Mouse (Mus musculus) activated CD4-positive, CD25-positive, alpha-beta regulatory T cell (primary cell): Measurements from ENCODE around the gene Srrd. TPM values are rescaled to one million over a fixed set of nuclear protein-coding genes. Genes with fewer than 3 reads are reported as not detected.

ENCODE experiments used
- polyA plus RNA-seq, 2 experiments: library from polyadenylated mRNA; unstranded; fragments of 100-300 nt; shearing (Covaris generic); gene quantifications; one replicate each; pipeline ENCODE4 v1.2.1; 2017

Srrd gene
- polyA plus RNA-seq = 10 to 100 TPM; 36.7 to 38.1 TPM

DNA sequence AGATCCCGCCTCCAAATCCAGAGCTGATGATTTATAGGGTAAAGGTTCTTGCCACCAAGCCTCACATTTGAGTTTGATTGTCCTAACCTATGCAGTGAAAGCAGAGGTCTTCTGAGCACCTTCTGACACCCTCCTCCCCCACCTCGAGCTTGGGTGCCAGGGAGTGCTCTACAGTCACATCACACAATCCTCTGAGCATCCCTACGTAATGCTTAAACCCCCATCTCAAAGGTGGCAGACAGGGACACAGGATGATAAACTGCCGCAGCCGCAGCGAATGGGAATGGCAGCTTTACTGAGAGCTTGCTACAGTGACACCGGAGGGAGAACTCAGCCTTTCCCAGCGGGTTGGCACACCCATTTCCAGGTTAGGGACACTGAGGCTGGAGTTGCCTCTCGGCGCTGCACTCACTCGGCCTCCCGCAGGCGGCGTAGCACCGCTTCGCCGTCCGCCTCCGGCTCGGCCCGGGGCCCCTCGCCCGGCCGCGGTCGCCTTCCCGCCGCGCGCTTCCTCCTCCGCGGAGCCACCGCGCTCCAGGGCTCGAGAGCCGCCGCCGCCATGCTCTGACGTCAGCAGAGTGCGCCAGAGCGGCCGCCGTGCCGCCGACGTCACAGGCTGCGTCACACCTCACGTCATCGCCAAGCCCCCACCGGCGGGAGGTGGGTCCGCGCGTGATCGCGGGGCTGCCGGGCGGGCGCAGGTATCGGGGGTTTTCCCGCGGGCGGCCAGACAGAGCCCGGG is at the start of gene Srrd, which contains the start of gene Hps4:
Gene Srrd, minus strand, starts transcription at position 578 of the 742 bp plus-strand sequence.
Gene Hps4, plus strand, starts transcription at position 621 of the 742 bp plus-strand sequence.

DNA sequence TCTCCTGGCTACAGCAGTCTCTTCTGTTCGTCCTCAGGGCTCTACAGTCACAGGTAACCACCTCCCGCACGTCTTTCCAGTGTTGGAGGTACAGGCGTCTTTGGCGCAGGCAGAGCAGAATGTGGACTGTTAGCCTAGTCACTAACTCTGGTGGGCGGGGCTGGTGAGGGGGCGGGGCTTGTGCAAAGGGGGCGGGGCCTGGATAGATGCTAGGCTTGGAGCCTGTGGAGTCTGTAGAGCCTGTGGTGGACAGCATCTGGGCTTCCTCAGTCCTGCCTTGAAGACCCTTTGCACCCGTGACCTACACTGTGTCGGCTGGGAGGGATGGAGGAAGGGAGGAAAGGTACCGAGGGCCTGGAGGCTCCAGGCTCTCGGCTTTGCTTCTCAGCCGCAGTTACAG is 13.1 kb upstream of the Srrd start, which contains the start of gene Gm6583:
Gene Gm6583, minus strand, starts transcription at position 124 of the 400 bp plus-strand sequence.

DNA sequence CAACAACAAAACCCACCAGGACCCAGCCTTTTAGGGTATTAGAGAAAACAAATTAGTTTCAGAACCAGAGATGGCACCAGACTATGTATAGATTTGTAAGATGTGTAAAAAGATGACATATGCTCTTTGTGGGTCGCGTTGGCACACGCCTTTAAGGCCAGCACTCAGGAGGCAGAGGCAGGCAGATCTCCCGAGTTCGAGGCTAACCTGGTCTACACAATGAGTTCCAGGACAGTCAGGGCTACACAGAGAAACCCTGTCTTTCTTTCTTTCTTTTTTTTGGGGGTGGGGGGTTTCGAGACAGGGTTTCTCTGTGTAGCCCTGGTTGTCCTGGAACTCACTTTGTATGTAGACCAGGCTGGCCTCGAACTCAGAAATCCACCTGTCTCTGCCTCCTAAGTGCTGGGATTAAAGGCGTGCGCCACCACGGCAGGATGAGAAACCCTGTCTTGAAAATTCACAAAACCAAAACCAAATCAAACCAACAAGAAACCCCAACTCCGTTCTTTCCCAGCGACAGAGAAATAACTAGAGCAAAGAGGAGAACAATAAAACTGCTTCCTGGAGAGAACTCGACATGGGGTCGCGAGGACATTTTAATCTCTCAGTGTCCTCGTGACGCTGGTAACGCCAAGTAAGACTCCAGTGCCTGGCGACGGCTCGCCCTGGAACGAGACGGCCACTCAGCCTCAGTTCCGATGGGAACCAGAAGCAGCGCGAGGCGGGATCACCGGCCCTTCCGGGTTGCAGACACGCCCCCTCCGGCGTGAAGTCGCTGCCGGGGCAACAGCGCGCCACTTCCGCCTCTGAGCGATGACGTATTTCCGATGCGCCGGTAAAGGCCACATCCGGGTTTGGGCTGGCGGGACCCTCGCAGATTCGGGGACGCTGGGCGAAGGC is 17.0 kb downstream of the Srrd start, which contains the start of gene Tfip11:
Gene Tfip11, plus strand, starts transcription at position 813 of the 900 bp plus-strand sequence.

Other genes starting within 250 kb of the Srrd start
- gene Cryba4, start 90.5 kb downstream of the Srrd start, polyA plus RNA-seq = under 1 TPM in 1 of 2 experiments, not detected in 1; 0.58 TPM
- under 1 TPM in 1 of 2 experiments, not detected in 1; 0.61 TPM for gene Crybb1, start 87.2 kb downstream of the Srrd start, polyA plus RNA-seq
- 100 to 1,000 TPM; 131 to 232 TPM for gene Tpst2, start 66.3 kb downstream of the Srrd start, polyA plus RNA-seq
- gene Tfip11, start 16.7 kb downstream of the Srrd start, polyA plus RNA-seq = 10 to 100 TPM; 23.5 to 33.6 TPM
- 10 to 100 TPM; 14.3 to 20.8 TPM for gene Hps4, start within 50 bp of the Srrd start, polyA plus RNA-seq
- under 1 TPM in 1 of 2 experiments, not detected in 1; 0.17 TPM for gene Gm6583, start 13.0 kb upstream of the Srrd start, polyA plus RNA-seq
- 1 to 10 TPM in 1 of 2 experiments, under 1 TPM in 1; 0.33 to 1.6 TPM for gene Asphd2, start 51.8 kb upstream of the Srrd start, polyA plus RNA-seq
- gene Gm6588, start 106.4 kb upstream of the Srrd start, polyA plus RNA-seq = under 1 TPM in 1 of 2 experiments, not detected in 1; 0.29 TPM
- gene Sez6l, start 234.1 kb upstream of the Srrd start, polyA plus RNA-seq = not detected